Mouse (Mus musculus) kidney, adult 9 months (tissue): ENCODE results near the gene Osbp2.
"Not testable (repeated sequence)": the region's sequence is repeated elsewhere in the genome, so short reads cannot be mapped to it uniquely, and the experiment has no call there.

Experiments
- DNase-seq: peaks from one replicate; pipeline ENCODE4 v3.0.0; 2022

Osbp2 gene

GRCm38 (mm10) chr11:3863454-3864112, at the start of gene Osbp2:
Gene Osbp2, minus strand, starts transcription at chr11:3863903.
- peak; percentile 68 for DNase-seq

GRCm38 (mm10) chr11:3912875-3913271, 49.2 kb upstream of the Osbp2 start:
- no peak for DNase-seq

GRCm38 (mm10) chr11:3912100-3912874, 48.6 kb upstream of the Osbp2 start:
- no peak for DNase-seq

GRCm38 (mm10) chr11:3911440-3911839, 47.7 kb upstream of the Osbp2 start:
- DNase-seq, result not testable (repeated sequence)

- peak; percentile 44 for DNase-seq
Observed at GRCm38 (mm10) chr11:3910513-3911310, 47.0 kb upstream of the Osbp2 start.

- no peak for DNase-seq
Observed at GRCm38 (mm10) chr11:3909236-3909635, 45.5 kb upstream of the Osbp2 start.

- DNase-seq, result no peak
Observed at GRCm38 (mm10) chr11:3905446-3905845, 41.7 kb upstream of the Osbp2 start.

GRCm38 (mm10) chr11:3904673-3905072, 41.0 kb upstream of the Osbp2 start:
- DNase-seq, result no peak

- peak; percentile 97 for DNase-seq
Observed at GRCm38 (mm10) chr11:3903046-3903445, 39.3 kb upstream of the Osbp2 start.

- no peak for DNase-seq
Observed at GRCm38 (mm10) chr11:3902516-3902915, 38.8 kb upstream of the Osbp2 start.

- no peak for DNase-seq
Observed at GRCm38 (mm10) chr11:3900296-3900695, 36.6 kb upstream of the Osbp2 start.

- DNase-seq, result peak; percentile 58
Observed at GRCm38 (mm10) chr11:3895933-3896332, 32.2 kb upstream of the Osbp2 start.

- DNase-seq, result peak; percentile 76
Observed at GRCm38 (mm10) chr11:3895458-3895857, 31.8 kb upstream of the Osbp2 start.

- peak; percentile 96 for DNase-seq
Observed at GRCm38 (mm10) chr11:3894406-3895281, 30.9 kb upstream of the Osbp2 start, which contains the start of the genes 4921536K21Rik and Dusp18. Gene 4921536K21Rik, minus strand, starts transcription at chr11:3895098. Gene Dusp18, plus strand, starts transcription at chr11:3895240.

GRCm38 (mm10) chr11:3893970-3894369, 30.3 kb upstream of the Osbp2 start:
- DNase-seq, result no peak

GRCm38 (mm10) chr11:3887331-3887730, 23.6 kb upstream of the Osbp2 start:
- no peak for DNase-seq

- DNase-seq, result no peak
Observed at GRCm38 (mm10) chr11:3883711-3884110, 20.0 kb upstream of the Osbp2 start.

GRCm38 (mm10) chr11:3879836-3880235, 16.1 kb upstream of the Osbp2 start:
- peak; percentile 86 for DNase-seq

GRCm38 (mm10) chr11:3878660-3879059, 15.0 kb upstream of the Osbp2 start:
- no peak for DNase-seq

- no peak for DNase-seq
Observed at GRCm38 (mm10) chr11:3876419-3876818, 12.7 kb upstream of the Osbp2 start.

GRCm38 (mm10) chr11:3864343-3864742, 640 bp upstream of the Osbp2 start:
- peak; percentile 39 for DNase-seq
